Mouse (Mus musculus) midbrain, embryonic 11.5 days (tissue): ENCODE measurements around the gene Magix. TPM values are rescaled to one million over a fixed set of nuclear protein-coding genes. Genes with fewer than 3 reads are reported as not detected.

Source experiments
- ATAC-seq: fragments of 200-750 bp; cut with Nextera tagmentation; 2 replicates; pipeline ENCODE4 v1.8.0; 2017; ENCODE audit warnings: moderate TSS enrichment, moderate library complexity; ENCODE audit not compliant: low FRiP score
- DNase-seq: peaks from one replicate; pipeline ENCODE4 v3.0.0; 2015; ENCODE audit warnings: low spot score; ENCODE audit errors: missing footprints
- H3K27ac ChIP-seq: fragments of 300-500 bp; sonication (generic); 2 replicates; pipeline ENCODE4 v1.5.1; 2014; ENCODE audit warnings: low read depth, low read length
- H3K27me3 ChIP-seq: fragments of 300-500 bp; sonication (generic); 2 replicates; pipeline ENCODE4 v1.6.1; 2014; ENCODE audit warnings: mild to moderate bottlenecking, low read length, moderate library complexity, mixed read lengths; ENCODE audit not compliant: control insufficient read depth, insufficient read depth
- H3K36me3 ChIP-seq: fragments of 300-500 bp; sonication (generic); 2 replicates; pipeline ENCODE4 v1.6.1; 2014; ENCODE audit warnings: mild to moderate bottlenecking, low read length, moderate library complexity, mixed read lengths; ENCODE audit not compliant: control insufficient read depth, insufficient read depth
- H3K4me1 ChIP-seq: fragments of 300-500 bp; sonication (generic); 2 replicates; pipeline ENCODE4 v1.6.1; 2014; ENCODE audit warnings: low read length; ENCODE audit not compliant: control insufficient read depth, insufficient read depth
- H3K4me2 ChIP-seq: fragments of 300-500 bp; sonication (generic); 2 replicates; pipeline ENCODE4 v1.6.1; 2014; ENCODE audit warnings: mild to moderate bottlenecking, moderate library complexity
- H3K4me3 ChIP-seq: fragments of 300-500 bp; sonication (generic); 2 replicates; pipeline ENCODE4 v1.5.1; 2014; ENCODE audit warnings: low read depth, low read length
- H3K9ac ChIP-seq: fragments of 300-500 bp; sonication (generic); 2 replicates; pipeline ENCODE4 v1.6.1; 2014; ENCODE audit warnings: low read length
- H3K9me3 ChIP-seq: fragments of 300-500 bp; sonication (generic); 2 replicates; pipeline ENCODE4 v1.6.1; 2016; ENCODE audit warnings: low read length; ENCODE audit not compliant: control insufficient read depth
- WGBS: fragments of 180-500 bp; shearing (Covaris S2); extraction: QIAGEN DNeasy Blood & Tissue Kit; methylation state at CpG from one replicate; pipeline ENCODE4 v1.1.7; 2014; 5-methylcytosine and 5-hydroxymethylcytosine counted together
- polyA plus RNA-seq: library from polyadenylated mRNA; unstranded; fragments of >200 nt; fragmentation: Nextera tagmentation; extraction: Ambion mirVana; gene quantifications from 2 replicates; pipeline ENCODE4 v1.2.1, GENCODE M21; 2014

The Magix gene
- polyA plus RNA-seq, 1 experiment from 2014 or later: not detected

DNA sequence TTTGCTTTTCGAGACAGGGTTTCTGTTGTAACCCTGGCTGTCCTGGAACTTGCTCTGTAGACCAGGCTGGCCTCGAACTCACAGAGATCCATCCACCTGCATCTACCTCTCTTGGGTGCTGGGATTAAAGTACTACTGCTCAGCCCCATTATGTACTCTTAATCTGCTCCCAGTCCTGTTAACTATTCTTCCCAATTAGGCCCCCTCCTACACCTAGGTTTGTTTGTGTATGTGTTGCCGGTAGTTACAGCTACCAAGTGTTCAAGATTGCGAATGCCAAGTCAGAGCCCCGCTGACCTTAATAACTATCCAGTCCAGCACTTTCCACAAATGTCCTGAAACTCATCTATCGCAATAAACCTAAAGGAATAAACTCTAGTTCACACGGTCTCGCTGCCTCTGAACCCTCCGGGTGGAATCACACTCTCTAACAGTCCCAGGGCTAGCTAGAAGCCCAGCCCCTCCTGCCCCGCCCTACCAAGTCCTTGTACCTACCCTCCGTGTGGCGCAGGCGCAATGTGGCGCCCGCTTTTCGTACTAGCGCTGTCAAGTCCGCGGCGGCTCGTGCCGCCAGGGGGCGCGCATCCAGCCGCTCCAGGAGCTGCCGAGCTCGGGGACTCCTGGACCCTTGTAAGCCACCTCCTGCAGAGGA is 1.5 kb downstream of the Magix start:
- H3K9me3 ChIP-seq: no peaks in the 10 kb centered on the region
- 15% methylated on average over 27 of the region's 27 CpGs for WGBS
- H3K4me3 ChIP-seq: peak overlapping the region; percentile 14
- no peak overlapping the region for H3K27ac ChIP-seq
- H3K27me3 ChIP-seq: no peaks in the 10 kb centered on the region
- H3K9ac ChIP-seq: 0 out of 2 replicates have a peak overlapping the region, but pooled peaks have one; percentile 30
- ATAC-seq (peak; percentile 93), DNase-seq (peak; percentile 100)
- H3K4me2 ChIP-seq: peak overlapping the region; percentile 42
- H3K4me1 ChIP-seq: no peaks in the 10 kb centered on the region
- H3K36me3 ChIP-seq: no peaks in the 10 kb centered on the region

DNA sequence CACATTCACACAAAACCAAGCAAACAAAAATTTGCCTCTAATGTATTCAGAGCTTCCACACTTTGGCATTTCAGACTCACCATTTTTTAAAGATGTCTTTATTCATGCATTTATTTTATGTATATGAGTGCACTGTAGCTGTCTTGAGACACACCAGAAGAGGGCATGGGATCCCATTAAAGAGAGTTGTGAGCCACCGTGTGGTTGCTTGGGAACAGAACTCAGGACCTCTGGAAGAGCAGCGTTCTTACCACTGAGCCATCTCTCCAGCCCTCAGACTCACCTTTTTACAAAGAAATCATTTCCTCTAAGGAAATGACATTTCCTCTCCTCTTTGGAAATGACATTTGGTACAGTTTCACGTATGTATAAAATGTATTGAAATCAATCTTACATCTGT is 2.1 kb downstream of the Magix start:
- H3K27me3 ChIP-seq: no peaks in the 10 kb centered on the region
- H3K9me3 ChIP-seq: no peaks in the 10 kb centered on the region
- no peak overlapping the region for H3K4me2 ChIP-seq
- no peaks in the 10 kb centered on the region for H3K4me1 ChIP-seq
- H3K36me3 ChIP-seq: no peaks in the 10 kb centered on the region
- H3K4me3 ChIP-seq: no peak overlapping the region
- DNase-seq: no peak
- H3K9ac ChIP-seq: no peak overlapping the region
- no peak for ATAC-seq
- WGBS: 37% methylated on average over 3 of the region's 3 CpGs
- no peak overlapping the region for H3K27ac ChIP-seq

DNA sequence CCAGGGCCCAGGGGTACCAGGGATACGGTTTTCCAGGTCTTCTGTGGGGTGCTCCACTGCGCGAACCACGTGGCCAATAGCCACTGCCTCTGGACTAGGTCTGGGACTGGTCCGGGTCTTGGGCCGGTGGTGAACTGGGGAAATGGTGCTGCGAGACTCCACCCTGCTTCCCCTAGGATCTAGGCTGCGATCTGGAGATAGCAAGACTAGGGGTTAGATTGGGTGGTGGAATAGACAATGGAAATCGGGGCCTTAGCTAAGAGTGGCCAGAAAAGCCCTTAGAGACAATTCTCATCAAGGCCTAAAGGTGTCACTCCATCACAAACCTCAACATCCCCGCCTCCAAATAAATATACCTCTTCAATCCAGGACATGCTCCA is 6.1 kb downstream of the Magix start:
- no peak overlapping the region for H3K27ac ChIP-seq

DNA sequence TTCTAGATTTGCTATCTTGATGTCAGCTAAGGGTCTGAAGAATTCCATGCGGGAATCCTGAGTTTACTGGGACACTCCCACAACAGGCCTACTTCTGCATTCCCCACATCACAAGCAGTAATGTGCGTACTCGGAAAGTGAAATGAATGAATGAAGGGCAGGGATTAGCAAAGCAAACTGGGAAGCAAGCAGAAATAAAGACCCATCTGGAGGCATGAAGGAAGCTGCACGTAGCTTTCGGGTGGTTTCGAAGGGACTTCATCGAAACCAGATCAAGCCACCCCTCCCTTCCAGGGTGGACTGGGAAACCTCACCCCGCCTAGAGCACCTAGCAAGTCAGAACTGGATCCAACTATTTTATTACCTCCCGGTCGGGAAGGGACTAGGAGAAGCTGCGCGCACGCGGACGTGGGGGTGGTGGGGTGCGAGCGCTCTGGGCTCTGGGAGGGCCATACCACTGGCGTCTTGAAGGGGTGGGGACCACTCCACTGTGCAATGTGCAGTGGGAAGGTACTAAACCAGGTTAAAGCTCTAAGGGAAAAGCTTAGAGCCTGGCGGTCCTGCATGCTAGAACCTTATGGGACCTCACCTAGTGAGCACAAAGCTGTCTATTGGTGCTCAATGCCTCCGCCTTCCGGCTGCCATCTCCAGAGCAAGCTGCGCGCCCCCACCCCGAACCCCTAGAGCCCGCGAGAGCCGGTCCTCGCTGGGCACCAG is 6.6 kb downstream of the Magix start:
- no peaks in the 10 kb centered on the region for H3K9me3 ChIP-seq
- no peaks in the 10 kb centered on the region for H3K27me3 ChIP-seq
- ATAC-seq (no peak), DNase-seq (peak; percentile 81)
- no peaks in the 10 kb centered on the region for H3K4me1 ChIP-seq
- H3K36me3 ChIP-seq: no peaks in the 10 kb centered on the region
- 39% methylated on average over 28 of the region's 28 CpGs for WGBS
- no peak overlapping the region for H3K27ac ChIP-seq
- H3K9ac ChIP-seq: no peak overlapping the region
- H3K4me3 ChIP-seq: no peak overlapping the region
- peak overlapping the region; percentile 22 for H3K4me2 ChIP-seq

More for the DNA sequence above, 6.1 kb downstream of the Magix start:
- DNase-seq (no peak), ATAC-seq (no peak)
- peak overlapping the region; percentile 22 for H3K4me2 ChIP-seq
- H3K36me3 ChIP-seq: no peaks in the 10 kb centered on the region
- no peaks in the 10 kb centered on the region for H3K4me1 ChIP-seq
- WGBS: 39% methylated on average over 10 of the region's 10 CpGs
- H3K9ac ChIP-seq: no peak overlapping the region
- H3K27me3 ChIP-seq: no peaks in the 10 kb centered on the region
- no peaks in the 10 kb centered on the region for H3K9me3 ChIP-seq
- no peak overlapping the region for H3K4me3 ChIP-seq

DNA sequence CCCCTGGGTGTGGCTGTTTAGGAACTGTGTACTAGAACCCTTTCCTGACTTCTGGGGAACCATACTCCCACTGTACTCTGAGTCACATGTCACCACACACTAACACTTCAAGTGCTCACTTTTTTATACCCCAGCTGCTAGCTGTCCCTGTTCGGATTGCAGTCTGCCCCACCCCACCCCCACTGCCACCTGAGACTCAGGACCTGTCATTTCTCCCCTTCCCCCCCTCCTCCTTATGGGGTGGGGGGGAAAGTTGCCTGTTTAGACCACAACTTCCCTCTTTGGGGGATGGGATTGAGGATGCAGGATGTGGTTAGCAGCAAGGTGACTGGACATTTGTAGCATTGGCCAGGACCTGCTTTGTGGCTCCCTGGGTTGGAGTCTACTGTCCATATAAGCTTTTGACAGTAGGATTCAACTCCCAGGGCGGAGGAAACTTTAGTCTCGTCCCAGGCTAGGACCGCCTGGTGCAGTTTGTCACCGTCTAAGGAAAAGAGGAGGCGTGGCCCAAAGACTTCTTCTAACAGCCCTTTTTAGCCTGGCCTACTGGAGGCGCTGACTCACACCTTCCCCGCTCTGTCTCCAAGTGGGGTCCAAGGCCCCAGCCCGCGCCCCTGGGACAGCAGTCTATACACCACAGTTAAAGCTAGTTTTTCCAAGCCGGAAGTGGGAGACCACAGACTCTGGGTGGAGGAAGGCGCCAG is 7.3 kb downstream of the Magix start:
- no peak overlapping the region for H3K4me2 ChIP-seq
- H3K4me3 ChIP-seq: no peak overlapping the region
- no peak overlapping the region for H3K27ac ChIP-seq
- ATAC-seq (no peak), DNase-seq (no peak)
- H3K9ac ChIP-seq: no peak overlapping the region
- no peaks in the 10 kb centered on the region for H3K27me3 ChIP-seq
- 35% methylated on average over 12 of the region's 12 CpGs for WGBS
- no peaks in the 10 kb centered on the region for H3K4me1 ChIP-seq
- H3K9me3 ChIP-seq: no peaks in the 10 kb centered on the region
- no peaks in the 10 kb centered on the region for H3K36me3 ChIP-seq

DNA sequence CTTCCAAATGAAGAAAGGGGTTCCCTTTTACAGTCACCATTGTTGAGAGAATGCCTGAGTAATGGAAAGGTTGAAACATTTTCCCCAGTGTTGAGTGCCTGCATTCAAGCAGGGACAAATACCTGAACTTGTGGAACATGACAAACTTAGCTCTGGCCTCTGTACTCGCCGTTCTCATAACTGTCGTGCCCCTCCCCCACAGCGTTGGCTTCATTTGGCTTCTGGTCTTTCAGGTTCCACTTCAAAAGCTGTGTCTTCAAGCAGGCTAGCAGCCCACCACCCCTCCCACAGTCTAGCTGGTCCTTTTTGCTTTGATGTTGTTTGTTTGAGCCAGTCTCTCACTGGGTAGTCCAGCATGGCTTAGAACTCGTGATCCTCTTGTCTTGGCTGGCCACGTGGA is 8.3 kb downstream of the Magix start:
- H3K27ac ChIP-seq: no peak overlapping the region
- no peak overlapping the region for H3K4me3 ChIP-seq
- H3K4me2 ChIP-seq: no peak overlapping the region
- 50% methylated on average over 6 of the region's 6 CpGs for WGBS
- no peaks in the 10 kb centered on the region for H3K4me1 ChIP-seq
- ATAC-seq (no peak), DNase-seq (no peak)
- H3K27me3 ChIP-seq: no peaks in the 10 kb centered on the region
- H3K36me3 ChIP-seq: no peaks in the 10 kb centered on the region
- H3K9me3 ChIP-seq: no peaks in the 10 kb centered on the region
- H3K9ac ChIP-seq: no peak overlapping the region

DNA sequence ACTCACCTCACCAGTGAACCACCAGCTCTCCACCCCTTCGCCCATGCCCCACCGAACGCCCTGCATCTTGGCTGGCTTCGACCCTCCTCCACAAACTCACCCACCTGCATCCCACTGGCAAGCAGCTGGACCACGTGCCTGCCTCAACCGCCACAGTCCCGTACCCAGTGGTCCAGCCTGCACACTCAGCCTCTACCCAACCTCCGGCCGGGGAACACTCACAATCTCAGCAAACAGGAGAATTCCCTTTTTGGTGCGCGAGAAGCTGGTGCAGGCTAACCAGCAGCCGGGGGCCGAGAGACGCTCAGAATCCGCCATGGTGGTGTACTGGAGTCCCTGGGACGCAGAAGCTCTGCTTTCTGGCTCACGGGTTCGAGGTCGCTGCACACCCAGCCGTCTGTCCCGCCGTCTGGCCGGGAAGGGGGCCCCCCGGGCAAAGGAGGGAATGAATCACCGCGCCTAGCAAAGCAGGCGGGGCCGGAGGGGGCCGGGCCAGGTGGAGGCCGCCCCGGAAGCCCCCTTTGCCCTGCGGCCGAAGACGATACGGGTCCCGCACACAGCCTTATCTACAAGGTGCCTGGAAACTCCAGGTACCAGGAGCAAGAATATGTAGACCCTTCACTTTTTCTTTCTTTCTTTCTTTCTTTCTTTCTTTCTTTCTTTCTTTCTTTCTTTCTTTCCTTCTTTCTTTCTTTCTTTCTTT is 10.0 kb downstream of the Magix start, which contains the start of gene Plp2:
Gene Plp2, minus strand, starts transcription at position 470 of the 703 bp plus-strand sequence.
- peak within 1 kb of the TSS; percentile 42 for H3K9ac ChIP-seq
- WGBS: 26% methylated on average over 31 of the region's 36 CpGs
- no peak within 1 kb of the TSS for H3K27ac ChIP-seq
- H3K36me3 ChIP-seq: no peaks in the 10 kb centered on the region
- no peaks in the 10 kb centered on the region for H3K27me3 ChIP-seq
- DNase-seq (peak; percentile 87), ATAC-seq (peak; percentile 59; the same call in 1 of the 2 replicates)
- H3K4me1 ChIP-seq: no peaks in the 10 kb centered on the region
- peak within 1 kb of the TSS; percentile 48 for H3K4me2 ChIP-seq
- peak within 1 kb of the TSS; percentile 34 for H3K4me3 ChIP-seq
- no peaks in the 10 kb centered on the region for H3K9me3 ChIP-seq

DNA sequence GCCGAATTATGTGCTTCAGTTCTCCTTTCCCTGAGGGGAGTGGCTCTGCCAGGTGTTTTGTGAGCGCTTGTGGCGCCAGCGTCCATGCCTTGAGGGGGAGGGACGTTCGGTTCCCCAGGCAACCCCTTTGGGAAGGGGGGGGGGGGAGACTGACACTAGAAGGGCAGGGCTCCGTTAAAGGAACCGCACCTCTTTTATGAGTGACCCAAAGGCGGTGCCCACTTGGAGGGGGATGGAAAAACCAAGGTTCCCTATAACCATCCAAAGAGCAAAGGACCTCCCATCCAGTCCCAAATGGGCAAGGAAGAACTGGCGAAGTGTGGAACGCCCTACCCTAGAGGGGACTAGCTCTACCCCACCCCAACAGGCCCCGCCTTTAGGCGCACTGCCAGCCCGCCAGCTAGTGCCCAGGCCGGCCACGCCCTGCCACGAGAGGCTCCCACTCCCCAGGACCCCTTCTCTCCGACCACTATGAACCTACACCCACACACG is 10.6 kb downstream of the Magix start:
- Histone ChIP-seq H3K36me3 (no peaks in the 10 kb centered on the region), H3K27me3 (no peaks in the 10 kb centered on the region), H3K4me2 (peak overlapping the region; percentile 48), H3K9me3 (no peaks in the 10 kb centered on the region), H3K4me3 (peak overlapping the region; percentile 34), H3K9ac (peak overlapping the region; percentile 42), H3K27ac (no peak overlapping the region), H3K4me1 (no peaks in the 10 kb centered on the region)
- DNase-seq (peak; percentile 87), ATAC-seq (peak; percentile 83)
- WGBS: 16% methylated on average over 17 of the region's 19 CpGs
